Mouse (Mus musculus): Measurements from ENCODE around the gene Zfp605. TPM values are rescaled to one million over a fixed set of nuclear protein-coding genes. Genes with fewer than 3 reads are reported as not detected.

Gene Zfp605
- total RNA-seq, 2 experiments from 2014 or later, result 16.1 to 16.5 TPM

- Histone ChIP-seq H3K27ac (peak overlapping the region; percentile 90), H3K4me3 (peak overlapping the region; percentile 96)
- DNase-seq (ENCODE audit: low spot score in 2 of 2), result no peak
- TF ChIP-seq CTCF (conservative IDR thresholded peaks at IDR 0.05), result no peak
Measured at GRCm38 (mm10) chr5:110136087-110136464, 26.2 kb downstream of the Zfp605 start.

- no peak for DNase-seq (ENCODE audit: low spot score in 2 of 2)
- no peak overlapping the region for H3K4me3 ChIP-seq
- no peak for TF ChIP-seq CTCF (conservative IDR thresholded peaks at IDR 0.05)
- no peak overlapping the region for H3K27ac ChIP-seq
Measured at GRCm38 (mm10) chr5:110137816-110138215, 27.9 kb downstream of the Zfp605 start.

GRCm38 (mm10) chr5:110139325-110139724 is 29.4 kb downstream of the Zfp605 start:
- Histone ChIP-seq H3K27ac (no peak overlapping the region), H3K4me3 (no peak overlapping the region)
- no peak for DNase-seq (ENCODE audit: low spot score in 2 of 2)
- TF ChIP-seq CTCF (conservative IDR thresholded peaks at IDR 0.05), result no peak

- TF ChIP-seq CTCF (conservative IDR thresholded peaks at IDR 0.05), result no peak
- DNase-seq (ENCODE audit: low spot score in 2 of 2), result no peak
- Histone ChIP-seq H3K27ac (no peak overlapping the region), H3K4me3 (no peak overlapping the region)
Measured at GRCm38 (mm10) chr5:110140424-110140823, 30.5 kb downstream of the Zfp605 start.

GRCm38 (mm10) chr5:110142309-110142708 is 32.4 kb downstream of the Zfp605 start:
- H3K4me3 ChIP-seq, result no peak overlapping the region
- DNase-seq (ENCODE audit: low spot score in 2 of 2), result no peak
- no peak overlapping the region for H3K27ac ChIP-seq
- no peak for TF ChIP-seq CTCF (conservative IDR thresholded peaks at IDR 0.05)

GRCm38 (mm10) chr5:110143007-110143406 is 33.1 kb downstream of the Zfp605 start:
- peak; percentile 66 for TF ChIP-seq CTCF (conservative IDR thresholded peaks at IDR 0.05)
- no peak for DNase-seq (ENCODE audit: low spot score in 2 of 2)
- Histone ChIP-seq H3K4me3 (no peak overlapping the region), H3K27ac (no peak overlapping the region)

- Histone ChIP-seq H3K4me3 (no peak overlapping the region), H3K27ac (no peak overlapping the region)
- no peak for DNase-seq (ENCODE audit: low spot score in 2 of 2)
- TF ChIP-seq CTCF (conservative IDR thresholded peaks at IDR 0.05), result no peak
Measured at GRCm38 (mm10) chr5:110169374-110169773, 59.5 kb downstream of the Zfp605 start.

- TF ChIP-seq CTCF (conservative IDR thresholded peaks at IDR 0.05), result no peak
- DNase-seq (ENCODE audit: low spot score in 2 of 2), result peak; percentile 89 to 91
- Histone ChIP-seq H3K27ac (peak within 1 kb of the TSS; percentile 96), H3K4me3 (peak within 1 kb of the TSS; percentile 98)
Measured at GRCm38 (mm10) chr5:110176362-110177020, 66.6 kb downstream of the Zfp605 start, which contains the start of gene Golga3. Gene Golga3, plus strand, starts transcription at chr5:110176701.

GRCm38 (mm10) chr5:110177021-110177420 is 67.1 kb downstream of the Zfp605 start:
- DNase-seq (ENCODE audit: low spot score in 2 of 2), result no peak
- TF ChIP-seq CTCF (conservative IDR thresholded peaks at IDR 0.05), result no peak
- peak overlapping the region; percentile 98 for H3K4me3 ChIP-seq
- peak overlapping the region; percentile 96 for H3K27ac ChIP-seq

GRCm38 (mm10) chr5:110178628-110179027 is 68.7 kb downstream of the Zfp605 start:
- Histone ChIP-seq H3K4me3 (no peak overlapping the region), H3K27ac (no peak overlapping the region)
- no peak for TF ChIP-seq CTCF (conservative IDR thresholded peaks at IDR 0.05)
- no peak for DNase-seq (ENCODE audit: low spot score in 2 of 2)

Other genes with a start within 250 kb of the Zfp605 start
- 10 to 100 TPM; 41.2 to 44.9 TPM for gene Gm15446, start 186.7 kb upstream of the Zfp605 start, total RNA-seq (2021)
- 10 to 100 TPM; 55.7 to 60.0 TPM for gene Zfp932, start 113.6 kb upstream of the Zfp605 start, total RNA-seq (2021)
- 10 to 100 TPM in 1 of 2 experiments, 1 to 10 TPM in 1; 8.7 to 12.1 TPM for gene Gm17655, start 37.6 kb upstream of the Zfp605 start, total RNA-seq (2021)
- under 1 TPM; 0.52 to 0.64 TPM for gene Gm35315, start 15.7 kb upstream of the Zfp605 start, total RNA-seq (2021)
- gene Plcxd1, start 10.1 kb upstream of the Zfp605 start, total RNA-seq (2021), result 1 to 10 TPM; 4.4 to 4.9 TPM
- gene Gtpbp6, start 1.9 kb upstream of the Zfp605 start, total RNA-seq (2021), result 10 to 100 TPM; 77.3 to 85.6 TPM
- gene Chfr, start 25.8 kb downstream of the Zfp605 start, total RNA-seq (2021), result 10 to 100 TPM; 47.1 to 58.1 TPM
- gene Golga3, start 66.6 kb downstream of the Zfp605 start, total RNA-seq (2021), result 10 to 100 TPM; 46.0 to 48.2 TPM
- gene Ankle2, start 120.9 kb downstream of the Zfp605 start, total RNA-seq (2021), result 10 to 100 TPM; 34.7 to 41.3 TPM
- 10 to 100 TPM; 57.5 to 66.8 TPM for gene Pgam5, start 159.8 kb downstream of the Zfp605 start, total RNA-seq (2021)
- gene Pxmp2, start 176.1 kb downstream of the Zfp605 start, total RNA-seq (2021), result 10 to 100 TPM; 10.5 to 13.5 TPM
- 1 to 10 TPM; 2.1 to 2.3 TPM for gene Pole, start 176.2 kb downstream of the Zfp605 start, total RNA-seq (2021)
- not detected for gene P2rx2, start 233.1 kb downstream of the Zfp605 start, total RNA-seq (2021)
- gene Lrcol1, start 234.6 kb downstream of the Zfp605 start, total RNA-seq (2021), result not detected

All from layer of hippocampus, adult 2 months (tissue).